Mouse (Mus musculus) embryonic facial prominence, embryonic 13.5 days (tissue): ENCODE measurements around the gene Gfod1. TPM values are rescaled to one million over a fixed set of nuclear protein-coding genes. Genes with fewer than 3 reads are reported as not detected.

Experiments used
- ATAC-seq: fragments of 200-750 bp; cut with Nextera tagmentation; 2 replicates; pipeline ENCODE4 v1.8.0; 2017; ENCODE audit warnings: low read depth; ENCODE audit not compliant: insufficient number of reproducible peaks, insufficient read depth, low FRiP score, low TSS enrichment
- H3K27ac ChIP-seq: fragments of 300-500 bp; sonication (generic); 2 replicates; pipeline ENCODE4 v1.5.1; 2015; ENCODE audit warnings: moderate library complexity, mild to moderate bottlenecking, inconsistent platforms
- H3K27me3 ChIP-seq: fragments of 300-500 bp; sonication (generic); 2 replicates; pipeline ENCODE4 v1.6.1; 2015; ENCODE audit warnings: mild to moderate bottlenecking, inconsistent platforms
- H3K36me3 ChIP-seq: fragments of 300-500 bp; sonication (generic); 2 replicates; pipeline ENCODE4 v1.6.1; 2015; ENCODE audit warnings: mild to moderate bottlenecking, inconsistent platforms
- H3K4me1 ChIP-seq: fragments of 300-500 bp; sonication (generic); 2 replicates; pipeline ENCODE4 v1.6.1; 2015; ENCODE audit warnings: inconsistent platforms
- H3K4me2 ChIP-seq: fragments of 300-500 bp; sonication (generic); 2 replicates; pipeline ENCODE4 v1.6.1; 2015; ENCODE audit warnings: moderate library complexity, mild to moderate bottlenecking, inconsistent platforms
- H3K4me3 ChIP-seq: fragments of 300-500 bp; sonication (generic); 2 replicates; pipeline ENCODE4 v1.5.1; 2015; ENCODE audit warnings: mild to moderate bottlenecking, inconsistent platforms
- H3K9ac ChIP-seq: fragments of 300-500 bp; sonication (generic); 2 replicates; pipeline ENCODE4 v1.6.1; 2015; ENCODE audit warnings: mild to moderate bottlenecking, inconsistent platforms
- H3K9me3 ChIP-seq: fragments of 300-500 bp; sonication (generic); 2 replicates; pipeline ENCODE4 v1.6.1; 2016; ENCODE audit warnings: inconsistent platforms
- WGBS: fragments of 180-500 bp; shearing (Covaris S2); methylation state at CpG from one replicate; pipeline ENCODE4 v1.1.7; 2015; ENCODE audit warnings: mixed read lengths; 5-methylcytosine and 5-hydroxymethylcytosine counted together
- polyA plus RNA-seq: library from polyadenylated mRNA; unstranded; fragments of >200 nt; fragmentation: Nextera tagmentation; extraction: Ambion mirVana; gene quantifications from 2 replicates; pipeline ENCODE4 v1.2.1, GENCODE M21; 2015

Gfod1 gene
- polyA plus RNA-seq, 1 experiment from 2014 or later, result 0.74 TPM

DNA sequence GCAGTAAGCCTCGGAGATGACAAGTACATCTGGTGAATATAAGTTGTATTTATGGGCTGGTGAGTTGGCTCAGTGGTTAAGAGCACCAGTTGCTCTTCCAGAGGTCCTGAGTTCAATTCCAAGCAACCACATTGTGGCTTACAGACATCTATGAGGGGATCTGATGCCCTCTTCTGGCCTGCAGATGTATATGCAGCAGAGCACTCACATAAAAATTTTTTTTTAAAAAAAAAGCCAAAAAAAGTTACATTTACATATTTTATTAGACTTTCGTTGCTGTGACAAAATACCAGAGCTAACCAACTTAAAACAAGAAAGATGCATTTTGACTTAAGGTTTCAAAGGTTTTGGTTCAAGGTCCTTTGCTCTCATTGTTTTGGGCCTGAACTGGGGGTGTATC, 17.5 kb upstream of the Gfod1 start:
- Histone ChIP-seq H3K9ac (no peak overlapping the region), H3K27me3 (no peaks in the 10 kb centered on the region), H3K27ac (no peak overlapping the region), H3K4me2 (no peak overlapping the region), H3K4me3 (no peak overlapping the region), H3K9me3 (no peaks in the 10 kb centered on the region), H3K36me3 (no peaks in the 10 kb centered on the region), H3K4me1 (no peaks in the 10 kb centered on the region)
- no peak for ATAC-seq
- WGBS, result 71% methylated on average over 2 of the region's 2 CpGs

DNA sequence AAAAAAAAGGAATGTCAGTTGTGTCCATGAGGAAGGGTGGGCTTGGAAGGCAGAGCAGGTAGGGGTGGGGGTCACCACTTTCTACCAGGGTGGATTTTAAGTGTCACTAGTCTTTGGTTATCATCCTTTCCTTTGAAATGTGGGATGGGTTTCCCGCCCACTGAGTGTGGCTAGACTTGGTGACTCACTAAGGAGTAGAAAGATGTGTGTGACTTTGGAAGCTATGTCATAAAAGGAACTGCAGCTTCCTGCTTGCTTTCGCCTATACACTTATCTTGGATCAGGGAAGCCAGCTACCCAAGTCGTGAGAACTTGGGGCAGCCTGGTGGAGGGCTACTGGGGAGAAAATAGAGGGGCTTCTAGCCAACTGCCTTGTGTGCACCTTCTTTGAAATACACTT, 15.4 kb upstream of the Gfod1 start:
- no peak overlapping the region for H3K9ac ChIP-seq
- H3K27ac ChIP-seq, result no peak overlapping the region
- no peaks in the 10 kb centered on the region for H3K4me1 ChIP-seq
- no peak overlapping the region for H3K4me3 ChIP-seq
- H3K36me3 ChIP-seq, result no peaks in the 10 kb centered on the region
- H3K9me3 ChIP-seq, result no peaks in the 10 kb centered on the region
- 71% methylated on average over 3 of the region's 3 CpGs for WGBS
- no peaks in the 10 kb centered on the region for H3K27me3 ChIP-seq
- no peak overlapping the region for H3K4me2 ChIP-seq
- no peak for ATAC-seq

DNA sequence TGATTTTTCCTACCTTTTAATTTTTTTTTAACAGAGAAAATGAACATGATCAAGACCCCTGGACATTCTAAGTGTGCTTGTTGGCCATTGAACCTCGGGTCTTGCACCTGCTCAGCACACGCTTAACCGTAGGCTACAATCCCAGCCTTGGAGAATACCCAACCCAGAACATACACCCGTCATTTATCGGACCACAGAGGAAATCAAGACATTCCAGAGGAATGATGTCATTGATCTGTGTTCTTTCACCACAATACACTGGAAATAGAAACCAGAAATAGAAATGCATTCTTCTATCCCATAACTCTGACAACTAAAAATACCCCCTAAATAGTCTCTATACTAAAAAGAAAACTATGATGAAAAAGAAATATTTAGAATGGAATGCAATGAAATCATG, 13.4 kb upstream of the Gfod1 start:
- H3K4me2 ChIP-seq, result no peak overlapping the region
- H3K9me3 ChIP-seq, result no peaks in the 10 kb centered on the region
- WGBS, result 48% methylated on average over 5 of the region's 5 CpGs
- no peaks in the 10 kb centered on the region for H3K4me1 ChIP-seq
- no peak overlapping the region for H3K4me3 ChIP-seq
- no peaks in the 10 kb centered on the region for H3K36me3 ChIP-seq
- no peak overlapping the region for H3K27ac ChIP-seq
- no peaks in the 10 kb centered on the region for H3K27me3 ChIP-seq
- no peak for ATAC-seq
- H3K9ac ChIP-seq, result no peak overlapping the region

DNA sequence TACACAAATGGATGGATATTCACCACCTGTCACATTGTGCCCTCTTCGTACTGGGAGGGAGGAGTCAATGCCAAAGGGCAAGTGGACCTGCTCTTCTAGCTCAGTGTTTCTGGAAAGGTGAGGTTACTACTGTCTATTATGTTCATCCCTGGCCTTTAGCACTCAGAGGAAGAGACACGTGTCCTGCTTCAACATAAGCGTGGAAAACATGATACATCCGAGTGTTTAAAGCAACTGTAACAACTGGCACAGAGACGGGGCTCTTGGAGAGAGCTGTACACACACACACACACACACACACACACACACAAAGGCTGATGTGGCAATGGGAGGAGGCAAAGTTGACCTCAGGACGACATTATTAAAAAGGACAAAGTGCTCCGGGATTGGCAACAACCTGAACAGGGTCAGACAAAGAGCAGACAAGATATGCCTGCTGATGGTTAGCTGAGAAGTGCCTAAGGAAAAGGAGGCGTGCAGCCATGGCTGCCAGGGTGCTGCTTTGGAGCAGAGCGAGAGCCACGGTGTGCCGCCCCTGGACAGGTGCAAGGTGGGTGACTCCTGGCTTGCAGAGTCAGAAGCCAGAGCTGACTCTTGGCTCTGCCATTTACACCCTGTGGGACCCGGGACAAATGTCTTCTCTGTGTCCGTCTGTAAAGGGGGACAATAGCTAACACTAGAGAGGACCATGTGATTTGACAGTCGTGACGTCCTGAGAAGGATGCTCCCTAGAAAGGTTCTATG, 1.4 kb upstream of the Gfod1 start:
- no peak overlapping the region for H3K27ac ChIP-seq
- H3K4me2 ChIP-seq, result no peak overlapping the region
- H3K4me1 ChIP-seq, result peaks cover 34% of the 10 kb centered on the region
- no peak overlapping the region for H3K9ac ChIP-seq
- ATAC-seq, result no peak
- no peak overlapping the region for H3K4me3 ChIP-seq
- H3K9me3 ChIP-seq, result peaks cover 9% of the 10 kb centered on the region
- H3K36me3 ChIP-seq, result no peaks in the 10 kb centered on the region
- H3K27me3 ChIP-seq, result peaks cover 27% of the 10 kb centered on the region
- 71% methylated on average over 15 of the region's 15 CpGs for WGBS

DNA sequence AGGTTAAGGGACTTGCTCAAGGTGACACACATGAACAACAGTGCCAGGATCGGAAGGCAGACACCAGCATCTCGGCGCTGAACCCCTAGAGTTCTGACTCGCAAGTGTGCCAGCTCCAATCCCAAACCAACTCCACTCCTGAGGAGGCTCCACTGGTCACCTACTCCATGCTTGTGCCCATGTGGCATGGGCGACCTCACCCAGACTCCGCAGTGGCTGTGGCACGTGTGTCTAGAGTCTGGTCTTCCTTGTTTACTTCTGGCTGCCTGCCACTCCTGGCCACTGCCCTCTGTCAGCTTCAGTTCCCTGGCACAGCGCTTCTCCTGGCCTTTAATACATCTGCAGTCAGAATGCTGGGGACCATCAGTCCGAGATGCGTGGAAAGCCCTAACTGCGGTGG, 728 bp upstream of the Gfod1 start:
- 25% methylated on average over 11 of the region's 11 CpGs for WGBS
- Histone ChIP-seq H3K36me3 (no peaks in the 10 kb centered on the region), H3K9ac (peak overlapping the region; percentile 80), H3K27me3 (peaks cover 34% of the 10 kb centered on the region), H3K4me2 (peak overlapping the region; percentile 97), H3K4me1 (peaks cover 38% of the 10 kb centered on the region), H3K27ac (peak overlapping the region; percentile 86; the same call in 1 of the 2 replicates), H3K4me3 (peak overlapping the region; percentile 72), H3K9me3 (peaks cover 2% of the 10 kb centered on the region; the same call in 1 of the 2 replicates)
- no peak for ATAC-seq

DNA sequence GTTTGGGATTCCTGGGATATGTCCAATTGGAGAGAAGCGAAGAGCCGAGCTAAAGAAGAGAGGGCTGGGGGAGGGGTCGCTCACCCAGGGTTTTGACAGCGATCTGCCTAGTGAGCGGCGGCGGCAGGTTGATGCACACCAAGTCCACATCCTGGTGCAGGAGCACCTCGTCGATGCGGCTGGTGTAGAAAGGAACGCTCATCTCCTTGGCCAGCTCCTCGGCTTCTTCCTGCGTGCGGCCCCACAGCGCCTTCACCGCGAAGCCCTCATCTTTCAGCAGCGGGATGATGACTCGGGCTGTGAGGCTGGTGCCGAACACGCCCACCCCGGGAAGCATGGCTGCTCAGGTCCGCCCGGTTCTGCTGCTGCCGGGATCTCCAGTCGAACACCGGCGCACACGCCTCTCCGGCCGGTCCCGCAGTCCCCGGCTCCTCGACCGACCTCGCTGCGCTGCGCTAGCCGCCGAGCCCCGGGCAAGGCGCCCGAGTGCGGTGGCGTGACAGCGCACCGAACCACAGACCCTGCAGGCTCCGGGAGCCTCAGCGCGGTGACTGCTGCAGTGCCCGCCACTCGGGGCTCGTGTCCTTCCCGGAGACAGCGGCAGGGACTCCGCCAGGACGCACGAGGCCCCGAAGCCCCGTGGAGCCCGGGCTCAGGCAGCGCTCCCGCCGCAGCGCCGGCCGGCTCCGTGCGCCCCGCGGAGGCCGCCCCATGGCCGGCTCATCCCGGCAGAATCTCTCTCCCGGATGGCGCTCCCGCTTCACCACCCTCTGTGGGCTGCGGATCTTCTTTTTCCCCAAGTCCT, 609 bp downstream of the Gfod1 start:
- Histone ChIP-seq H3K27me3 (peaks cover 40% of the 10 kb centered on the region), H3K4me1 (peaks cover 38% of the 10 kb centered on the region), H3K4me2 (peak overlapping the region; percentile 97), H3K36me3 (no peaks in the 10 kb centered on the region), H3K27ac (peak overlapping the region; percentile 86), H3K9me3 (no peaks in the 10 kb centered on the region), H3K9ac (peak overlapping the region; percentile 80), H3K4me3 (peak overlapping the region; percentile 72)
- peak; percentile 22 for ATAC-seq
- under 1% methylated on average over 77 of the region's 78 CpGs for WGBS

DNA sequence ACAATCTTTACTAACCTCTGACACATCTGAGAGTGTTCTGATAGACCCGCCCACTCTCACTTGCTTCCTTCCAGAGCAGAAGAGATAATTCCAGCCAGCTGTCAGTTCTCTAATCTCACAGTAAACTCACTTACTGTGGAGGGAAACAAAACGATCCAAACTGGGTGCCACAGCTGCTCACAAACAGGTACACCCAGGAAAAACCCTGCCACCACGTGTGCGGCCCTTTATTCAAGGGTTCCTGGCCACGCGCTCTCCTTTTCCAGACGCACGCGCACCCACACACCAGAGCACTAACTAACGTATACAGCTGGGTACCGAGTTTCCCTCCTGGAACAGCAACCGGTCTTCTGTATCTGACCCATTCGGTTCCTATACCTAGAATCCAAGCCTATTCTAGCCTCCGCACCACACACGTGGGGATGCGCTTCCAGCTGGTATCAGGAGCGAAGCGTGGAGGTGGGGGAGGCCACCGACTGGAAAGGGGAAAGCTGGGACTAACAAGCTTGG, 1.3 kb downstream of the Gfod1 start:
- ATAC-seq, result no peak
- Histone ChIP-seq H3K4me2 (peak overlapping the region; percentile 97), H3K4me1 (peaks cover 38% of the 10 kb centered on the region), H3K9ac (peak overlapping the region; percentile 80), H3K36me3 (no peaks in the 10 kb centered on the region), H3K27me3 (peaks cover 40% of the 10 kb centered on the region), H3K27ac (0 out of 2 replicates have a peak overlapping the region, but pooled peaks have one; percentile 86), H3K4me3 (peak overlapping the region; percentile 72), H3K9me3 (no peaks in the 10 kb centered on the region)
- under 1% methylated on average over 19 of the region's 19 CpGs for WGBS

DNA sequence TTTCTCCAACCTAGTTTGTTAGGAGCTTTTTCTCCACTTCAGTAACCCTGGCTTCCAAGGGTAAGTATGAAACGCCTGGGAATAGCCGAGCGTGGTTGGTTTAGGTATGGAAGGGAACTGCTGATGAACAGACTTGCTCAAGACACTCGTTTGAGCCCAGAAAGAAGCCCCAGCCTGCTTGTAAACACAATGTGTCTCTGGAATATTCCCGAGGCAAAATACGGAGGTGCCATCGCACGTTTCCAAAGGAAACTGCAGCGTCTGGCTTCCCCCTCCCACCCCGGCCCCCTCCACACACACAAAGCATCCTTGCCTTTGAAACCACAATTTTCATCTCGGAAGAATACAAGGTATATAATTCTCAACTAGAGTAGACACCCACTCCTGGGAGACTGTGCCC, 1.7 kb downstream of the Gfod1 start:
- Histone ChIP-seq H3K27ac (no peak overlapping the region), H3K9me3 (no peaks in the 10 kb centered on the region), H3K9ac (peak overlapping the region; percentile 80), H3K36me3 (no peaks in the 10 kb centered on the region), H3K27me3 (peaks cover 40% of the 10 kb centered on the region), H3K4me1 (peaks cover 38% of the 10 kb centered on the region), H3K4me2 (peak overlapping the region; percentile 97), H3K4me3 (peak overlapping the region; percentile 72)
- no peak for ATAC-seq
- 7% methylated on average over 11 of the region's 11 CpGs for WGBS

DNA sequence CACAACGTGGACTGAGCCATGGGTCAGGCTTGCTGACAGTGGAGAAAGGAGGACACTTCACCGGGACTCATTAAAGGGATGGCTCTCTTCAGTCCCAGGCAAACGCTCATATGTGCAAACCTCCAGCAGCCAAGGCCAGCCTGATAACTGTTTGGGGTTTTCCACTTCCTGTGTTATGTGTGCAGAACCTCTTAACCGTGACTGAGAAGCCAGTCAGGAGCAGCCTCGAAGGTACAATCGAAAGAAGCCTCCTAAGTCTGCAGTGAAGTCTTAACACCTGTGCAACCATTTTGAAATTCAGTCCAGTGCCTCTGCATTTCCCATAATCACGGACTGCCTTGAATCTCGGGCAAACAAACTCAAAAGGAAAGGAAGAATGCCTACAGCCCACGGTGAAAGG, 3.1 kb downstream of the Gfod1 start:
- Histone ChIP-seq H3K27me3 (peaks cover 40% of the 10 kb centered on the region), H3K9me3 (no peaks in the 10 kb centered on the region), H3K36me3 (no peaks in the 10 kb centered on the region), H3K4me1 (peaks cover 45% of the 10 kb centered on the region), H3K4me2 (peak overlapping the region; percentile 97), H3K4me3 (peak overlapping the region; percentile 6; the same call in 1 of the 2 replicates), H3K27ac (no peak overlapping the region), H3K9ac (no peak overlapping the region)
- no peak for ATAC-seq
- 33% methylated on average over 9 of the region's 9 CpGs for WGBS

DNA sequence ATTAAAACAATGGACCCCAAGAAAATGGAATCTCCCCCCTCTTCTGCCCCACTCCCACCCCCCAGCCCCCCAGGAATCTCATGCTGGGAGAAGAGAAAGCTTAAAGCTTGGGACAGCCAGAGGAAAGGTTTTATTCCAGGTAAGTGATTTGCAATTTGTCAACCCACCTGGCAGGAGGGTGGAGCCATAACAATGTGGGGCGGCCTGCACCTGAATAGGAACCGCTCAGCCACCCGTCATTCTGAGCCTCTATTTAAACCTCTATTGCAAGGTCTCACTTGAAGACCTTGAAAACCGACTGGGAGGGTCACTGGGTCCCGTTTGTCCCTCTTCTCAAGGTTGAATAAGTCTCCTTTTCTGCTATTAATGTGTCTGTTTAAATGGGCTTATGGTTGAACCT, 3.6 kb downstream of the Gfod1 start:
- peak overlapping the region; percentile 97 for H3K4me2 ChIP-seq
- no peak overlapping the region for H3K4me3 ChIP-seq
- ATAC-seq, result no peak
- peaks cover 37% of the 10 kb centered on the region for H3K27me3 ChIP-seq
- H3K9me3 ChIP-seq, result no peaks in the 10 kb centered on the region
- WGBS, result 21% methylated on average over 5 of the region's 5 CpGs
- no peak overlapping the region for H3K9ac ChIP-seq
- H3K36me3 ChIP-seq, result no peaks in the 10 kb centered on the region
- no peak overlapping the region for H3K27ac ChIP-seq
- H3K4me1 ChIP-seq, result peaks cover 48% of the 10 kb centered on the region

DNA sequence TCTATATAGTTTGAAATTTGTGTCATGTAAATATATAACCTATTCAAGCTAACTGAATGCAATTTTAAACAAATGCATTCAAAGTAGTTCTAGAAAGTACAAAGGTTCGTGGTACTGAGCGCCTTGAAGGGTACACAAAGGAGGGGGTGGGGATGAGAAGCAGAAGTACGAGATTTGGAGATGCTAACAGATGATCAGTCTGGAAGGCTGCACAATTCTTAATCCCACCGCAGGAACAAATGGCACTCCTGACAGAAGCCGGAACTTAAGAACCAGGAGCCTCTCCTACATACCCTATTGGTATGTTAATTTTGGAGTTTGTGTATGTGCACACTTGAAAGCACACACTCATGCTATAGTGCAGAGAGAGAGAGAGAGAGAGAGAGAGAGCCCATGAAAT, 4.8 kb downstream of the Gfod1 start:
- Histone ChIP-seq H3K27me3 (peaks cover 28% of the 10 kb centered on the region), H3K9me3 (no peaks in the 10 kb centered on the region)
- 62% methylated on average over 5 of the region's 5 CpGs for WGBS

More for the DNA sequence above, 4.8 kb downstream of the Gfod1 start:
- Histone ChIP-seq H3K27ac (no peak overlapping the region), H3K9ac (no peak overlapping the region), H3K4me1 (peaks cover 43% of the 10 kb centered on the region), H3K4me2 (no peak overlapping the region), H3K4me3 (no peak overlapping the region), H3K36me3 (no peaks in the 10 kb centered on the region)
- ATAC-seq, result no peak
